Mouse (Mus musculus) liver, embryonic 11.5 days (tissue): Measurements from ENCODE around the gene Gipc3. TPM values are rescaled to one million over a fixed set of nuclear protein-coding genes. Genes with fewer than 3 reads are reported as not detected.

Experiments used
- ATAC-seq: fragments of 200-750 bp; cut with Nextera tagmentation; replicated peaks from 2 replicates; pipeline ENCODE4 v1.8.0; 2017; ENCODE audit warnings: moderate number of reproducible peaks, mild to moderate bottlenecking, moderate TSS enrichment, moderate library complexity; ENCODE audit not compliant: low FRiP score
- DNase-seq: peaks from one replicate; pipeline ENCODE4 v3.0.0-alpha.2; 2017; ENCODE audit warnings: low spot score
- H3K27ac ChIP-seq: fragments of 300-500 bp; sonication (generic); 2 replicates; pipeline ENCODE4 v1.5.1; 2014; ENCODE audit warnings: mild to moderate bottlenecking, low read depth, low read length, control low read depth
- H3K27me3 ChIP-seq: fragments of 300-500 bp; sonication (generic); replicated peaks from 2 replicates; pipeline ENCODE4 v1.6.1; 2014; ENCODE audit warnings: low read length, mixed read lengths; ENCODE audit not compliant: control insufficient read depth, insufficient read depth
- H3K36me3 ChIP-seq: fragments of 300-500 bp; sonication (generic); 2 replicates; pipeline ENCODE4 v1.6.1; 2014; ENCODE audit warnings: mild to moderate bottlenecking, low read length, moderate library complexity, mixed read lengths; ENCODE audit not compliant: control insufficient read depth, insufficient read depth
- H3K4me1 ChIP-seq: fragments of 300-500 bp; sonication (generic); replicated peaks from 2 replicates; pipeline ENCODE4 v1.6.1; 2014; ENCODE audit warnings: low read length, mixed read lengths; ENCODE audit not compliant: control insufficient read depth, insufficient read depth
- H3K4me2 ChIP-seq: fragments of 300-500 bp; sonication (generic); 2 replicates; pipeline ENCODE4 v1.6.1; 2014; ENCODE audit warnings: mild to moderate bottlenecking, control low read depth, moderate library complexity
- H3K4me3 ChIP-seq: fragments of 300-500 bp; sonication (generic); 2 replicates; pipeline ENCODE4 v1.5.1; 2014; ENCODE audit warnings: low read depth, low read length, control low read depth
- H3K9ac ChIP-seq: fragments of 300-500 bp; sonication (generic); 2 replicates; pipeline ENCODE4 v1.6.1; 2014; ENCODE audit warnings: low read depth, low read length, control low read depth
- H3K9me3 ChIP-seq: fragments of 300-500 bp; sonication (generic); 2 replicates; pipeline ENCODE4 v1.6.1; 2016; ENCODE audit warnings: low read length, inconsistent platforms, mixed read lengths; ENCODE audit not compliant: control insufficient read depth
- WGBS: fragments of 180-500 bp; shearing (Covaris S2); extraction: QIAGEN DNeasy Blood & Tissue Kit; methylation state at CpG from one replicate; pipeline ENCODE4 v1.1.7; 2014; 5-methylcytosine and 5-hydroxymethylcytosine counted together
- polyA plus RNA-seq: library from polyadenylated mRNA; unstranded; fragments of >200 nt; fragmentation: Nextera tagmentation; extraction: Ambion mirVana; gene quantifications from 2 replicates; pipeline ENCODE4 v1.2.1, GENCODE M21; 2014

Gipc3 gene
- polyA plus RNA-seq, 1 experiment from 2014 or later, result not detected

- DNase-seq (peak; percentile 99), ATAC-seq (peak; percentile 92)
- peak within 1 kb of the TSS; percentile 87 for H3K9ac ChIP-seq
- no peaks in the 10 kb centered on the region for H3K9me3 ChIP-seq
- H3K4me2 ChIP-seq, result peak within 1 kb of the TSS; percentile 95
- H3K4me1 ChIP-seq, result peaks cover 53% of the 10 kb centered on the region
- peak within 1 kb of the TSS; percentile 72 for H3K4me3 ChIP-seq
- H3K36me3 ChIP-seq, result 0 out of 2 replicates have a peak, but pooled peaks cover 2% of the 10 kb centered on the region
- under 1% methylated on average over 76 of the region's 80 CpGs for WGBS
- H3K27ac ChIP-seq, result peak within 1 kb of the TSS; percentile 83
- H3K27me3 ChIP-seq, result peaks cover 13% of the 10 kb centered on the region
Observed at GRCm38 (mm10) chr10:81292554-81293333, 50.3 kb downstream of the Gipc3 start, which contains the start of gene Pip5k1c. TSS of gene Pip5k1c (plus strand) at chr10:81292963.

GRCm38 (mm10) chr10:81291511-81292104 lies 51.5 kb downstream of the Gipc3 start, which contains the start of gene Tjp3:
TSS of gene Tjp3 (minus strand) at chr10:81291581.
- Histone ChIP-seq H3K27me3 (peaks cover 13% of the 10 kb centered on the region), H3K36me3 (0 out of 2 replicates have a peak, but pooled peaks cover 2% of the 10 kb centered on the region), H3K4me3 (no peak within 1 kb of the TSS), H3K27ac (0 out of 2 replicates have a peak within 1 kb of the TSS, but pooled peaks have one; percentile 15), H3K9ac (no peak within 1 kb of the TSS), H3K9me3 (no peaks in the 10 kb centered on the region), H3K4me1 (peaks cover 46% of the 10 kb centered on the region), H3K4me2 (peak within 1 kb of the TSS; percentile 24)
- no peak for ATAC-seq
- 52% methylated on average over 9 of the region's 9 CpGs for WGBS
- no peak for DNase-seq

- Histone ChIP-seq H3K4me1 (peaks cover 50% of the 10 kb centered on the region), H3K27ac (0 out of 2 replicates have a peak overlapping the region, but pooled peaks have one; percentile 15), H3K4me3 (no peak overlapping the region), H3K27me3 (peaks cover 13% of the 10 kb centered on the region), H3K36me3 (no peaks in the 10 kb centered on the region), H3K4me2 (peak overlapping the region; percentile 24), H3K9ac (no peak overlapping the region), H3K9me3 (no peaks in the 10 kb centered on the region)
- DNase-seq (no peak), ATAC-seq (no peak)
- WGBS, result 30% methylated on average over 24 of the region's 24 CpGs
Observed at GRCm38 (mm10) chr10:81290698-81291460, 52.2 kb downstream of the Gipc3 start.

- peaks cover 43% of the 10 kb centered on the region for H3K4me1 ChIP-seq
- no peak overlapping the region for H3K4me3 ChIP-seq
- no peaks in the 10 kb centered on the region for H3K36me3 ChIP-seq
- 60% methylated on average over 14 of the region's 14 CpGs for WGBS
- H3K27ac ChIP-seq, result no peak overlapping the region
- H3K27me3 ChIP-seq, result peaks cover 19% of the 10 kb centered on the region
- H3K9ac ChIP-seq, result no peak overlapping the region
- no peak overlapping the region for H3K4me2 ChIP-seq
- ATAC-seq (no peak), DNase-seq (no peak)
- H3K9me3 ChIP-seq, result no peaks in the 10 kb centered on the region
Observed at GRCm38 (mm10) chr10:81289811-81290210, 53.3 kb downstream of the Gipc3 start.

- peaks cover 25% of the 10 kb centered on the region for H3K27me3 ChIP-seq
- no peak overlapping the region for H3K4me2 ChIP-seq
- no peak overlapping the region for H3K9ac ChIP-seq
- peaks cover 38% of the 10 kb centered on the region for H3K4me1 ChIP-seq
- DNase-seq (no peak), ATAC-seq (no peak)
- H3K4me3 ChIP-seq, result no peak overlapping the region
- no peaks in the 10 kb centered on the region for H3K36me3 ChIP-seq
- WGBS, result 4% methylated on average over 7 of the region's 7 CpGs
- no peak overlapping the region for H3K27ac ChIP-seq
- H3K9me3 ChIP-seq, result no peaks in the 10 kb centered on the region
Observed at GRCm38 (mm10) chr10:81289278-81289677, 53.8 kb downstream of the Gipc3 start.

GRCm38 (mm10) chr10:81288601-81289000 lies 54.5 kb downstream of the Gipc3 start:
- Histone ChIP-seq H3K27ac (no peak overlapping the region), H3K36me3 (no peaks in the 10 kb centered on the region), H3K9ac (no peak overlapping the region), H3K27me3 (peaks cover 31% of the 10 kb centered on the region), H3K4me1 (peaks cover 31% of the 10 kb centered on the region), H3K4me2 (no peak overlapping the region), H3K9me3 (no peaks in the 10 kb centered on the region), H3K4me3 (no peak overlapping the region)
- WGBS, result 30% methylated on average over 6 of the region's 6 CpGs
- ATAC-seq (no peak), DNase-seq (no peak)

- no peak for ATAC-seq
- H3K27me3 ChIP-seq, result peaks cover 40% of the 10 kb centered on the region
- no peaks in the 10 kb centered on the region for H3K36me3 ChIP-seq
- 57% methylated on average over 8 of the region's 8 CpGs for WGBS
- H3K9me3 ChIP-seq, result no peaks in the 10 kb centered on the region
- no peak overlapping the region for H3K4me3 ChIP-seq
- DNase-seq, result peak; percentile 73
- H3K4me1 ChIP-seq, result peaks cover 29% of the 10 kb centered on the region
- H3K9ac ChIP-seq, result no peak overlapping the region
- no peak overlapping the region for H3K27ac ChIP-seq
- no peak overlapping the region for H3K4me2 ChIP-seq
Observed at GRCm38 (mm10) chr10:81287513-81288157, 55.4 kb downstream of the Gipc3 start.

GRCm38 (mm10) chr10:81286586-81286985 lies 56.5 kb downstream of the Gipc3 start:
- Histone ChIP-seq H3K4me2 (peak overlapping the region; percentile 63; the same call in 1 of the 2 replicates), H3K36me3 (no peaks in the 10 kb centered on the region), H3K27me3 (peaks cover 47% of the 10 kb centered on the region), H3K27ac (no peak overlapping the region), H3K4me3 (no peak overlapping the region; the same call in 1 of the 2 replicates), H3K4me1 (peaks cover 23% of the 10 kb centered on the region), H3K9ac (no peak overlapping the region; the same call in 1 of the 2 replicates), H3K9me3 (no peaks in the 10 kb centered on the region)
- 34% methylated on average over 6 of the region's 6 CpGs for WGBS
- DNase-seq (no peak), ATAC-seq (no peak)
